Mouse (Mus musculus): Measurements from ENCODE around the gene Prpf18.

GRCm38 (mm10) chr2:4603361-4603945 lies 48.5 kb downstream of the Prpf18 start:
- TF ChIP-seq FLI1 (IDR thresholded peaks at IDR 0.05; ENCODE audit: low read length) (no peak), GATA1 (IDR thresholded peaks at IDR 0.05; ENCODE audit: borderline replicate concordance, low read length) (no peak)

All from megakaryocyte, embryonic 14.5 days (primary cell).